In genomic region chr16:94693687-94694305, GRCm38 (mm10) we compare ENCODE assay signal across 13 mouse cellular contexts.
"Had no signal": no experiment of that assay in that cellular context is flagged by ENCODE, and none has a peak within 500 bp of the region (broad histone marks: within the 10 kb centered on the region; RNA-seq: fewer than 3 reads in every experiment).

No protein-coding gene starts in this region.

- H3K27ac ChIP-seq: limb, embryonic 15.5 days; liver, embryonic 15.5 days; midbrain, embryonic 15.5 days; neural tube, embryonic 12.5 days had no signal

- H3K4me1 ChIP-seq: limb, embryonic 15.5 days; midbrain, embryonic 15.5 days; neural tube, embryonic 12.5 days had no signal

- H3K9me3 ChIP-seq: limb, embryonic 15.5 days; liver, embryonic 15.5 days; midbrain, embryonic 15.5 days; neural tube, embryonic 12.5 days had no signal

- H3K9ac ChIP-seq: limb, embryonic 15.5 days; liver, embryonic 15.5 days; lung, embryonic 14.5 days; midbrain, embryonic 15.5 days; neural tube, embryonic 12.5 days had no signal

- DNase-seq: kidney, postnatal 14 days; layer of hippocampus, postnatal 36 days; lung, embryonic 14.5 days; lung, postnatal 10 days; lung, postnatal 4 days; thymus, adult 2 months; thymus, postnatal 25 days had no signal

- ATAC-seq: midbrain, embryonic 15.5 days had no signal

- H3K4me3 ChIP-seq: limb, embryonic 15.5 days; liver, embryonic 15.5 days; megakaryocyte, embryonic 14.5 days; midbrain, embryonic 15.5 days; neural tube, embryonic 12.5 days had no signal

- H3K27me3 ChIP-seq: limb, embryonic 15.5 days; liver, embryonic 15.5 days; megakaryocyte, embryonic 14.5 days; midbrain, embryonic 15.5 days; neural tube, embryonic 12.5 days had no signal

- H3K4me2 ChIP-seq: limb, embryonic 15.5 days; liver, embryonic 15.5 days; lung, embryonic 14.5 days; midbrain, embryonic 11.5 days; midbrain, embryonic 15.5 days; neural tube, embryonic 12.5 days had no signal
